Mouse (Mus musculus) spleen, postnatal 36 days (tissue): Measurements from ENCODE around the gene Bean1.

Source experiments
- DNase-seq, 2 experiments: peaks; one replicate each; pipeline ENCODE4 v3.0.0; 2022; ENCODE audit warnings: low spot score in 2 of 2, mixed read lengths in 1 of 2

Gene Bean1

DNA sequence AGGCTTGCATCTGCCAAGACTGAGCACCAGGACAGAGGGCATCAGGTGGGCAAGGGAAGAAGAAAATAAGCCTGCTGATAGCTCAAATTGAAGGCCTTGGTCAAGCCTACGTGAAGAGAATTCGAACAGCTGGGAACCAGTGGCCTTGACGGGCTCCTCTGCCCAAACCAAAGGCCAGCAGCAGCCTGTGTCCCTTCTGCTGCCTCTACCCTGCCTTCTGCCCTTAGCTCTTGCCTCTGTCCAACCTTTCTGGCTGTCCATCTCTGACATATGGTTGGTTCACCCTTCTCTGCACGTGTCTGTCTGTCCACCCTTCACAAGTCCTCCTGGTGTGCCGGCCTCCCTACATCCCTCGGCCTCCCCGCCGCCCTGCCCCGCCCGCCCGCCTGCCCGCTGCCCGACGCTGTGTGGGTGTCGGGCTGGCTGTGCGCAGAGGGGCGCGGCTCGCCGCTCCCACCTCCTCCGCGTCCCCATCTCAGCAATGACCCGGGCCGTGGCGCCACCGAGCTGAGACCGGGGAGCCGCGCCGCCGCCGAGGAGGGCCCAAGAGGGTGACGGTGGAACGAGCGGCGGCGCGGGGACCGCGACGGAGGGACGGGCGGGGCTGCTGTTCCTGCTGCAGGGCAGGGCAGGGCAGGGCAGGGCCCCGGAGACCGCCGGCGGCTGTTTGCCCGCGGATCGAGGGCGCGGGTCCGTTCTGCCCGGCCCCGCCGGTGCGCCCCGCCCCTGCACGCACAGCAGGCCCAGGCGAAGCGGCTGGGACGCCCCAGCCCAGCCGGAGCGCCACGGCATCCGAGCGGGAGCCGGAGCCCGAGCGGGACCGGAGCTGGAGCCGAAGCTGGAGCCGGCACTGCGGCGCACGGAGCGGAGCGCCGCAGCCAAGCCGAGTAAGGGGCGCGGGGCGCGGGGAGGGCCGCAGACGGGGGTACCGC is at the start of gene Bean1:
TSS of gene Bean1 (plus strand) at position 325 of the 932 bp plus-strand sequence.
- peak; percentile 16 to 49 for DNase-seq

DNA sequence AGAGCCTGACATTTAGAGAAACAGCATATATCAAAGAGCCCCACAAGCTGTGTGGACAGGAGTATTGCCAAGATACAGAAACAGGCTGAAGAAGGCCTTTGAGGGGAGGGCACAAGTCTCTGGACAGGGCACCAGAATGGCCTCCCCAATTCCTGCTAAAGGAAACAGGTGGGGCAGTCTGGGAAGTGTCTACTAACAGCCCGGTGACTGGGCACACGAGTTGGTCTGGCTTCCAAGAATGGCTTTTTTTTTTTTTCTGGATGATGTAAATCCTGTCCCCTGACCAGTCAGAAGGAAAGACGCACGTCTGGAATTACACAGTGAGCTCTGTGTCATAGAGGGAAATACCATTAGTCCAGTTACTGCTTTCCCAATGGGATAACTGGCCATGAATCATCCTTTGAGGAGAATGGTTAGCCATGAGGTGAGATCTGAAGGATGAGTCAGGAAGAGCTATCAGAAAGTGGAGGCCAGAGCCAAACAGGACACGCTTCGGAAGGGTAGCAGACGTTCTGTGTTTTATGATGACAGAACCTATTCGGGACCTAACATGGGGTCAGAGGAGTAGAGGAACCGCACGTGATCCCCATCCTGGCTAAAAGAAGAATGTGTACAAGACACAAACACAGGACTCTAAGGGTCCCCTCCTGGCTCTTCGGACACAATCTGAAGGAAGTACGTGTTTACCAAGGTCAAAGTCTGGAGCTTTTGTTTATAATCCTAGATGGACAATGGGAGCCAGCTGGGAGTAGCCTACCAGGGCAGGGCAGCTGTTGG is 48.4 kb upstream of the Bean1 start:
- no peak for DNase-seq

DNA sequence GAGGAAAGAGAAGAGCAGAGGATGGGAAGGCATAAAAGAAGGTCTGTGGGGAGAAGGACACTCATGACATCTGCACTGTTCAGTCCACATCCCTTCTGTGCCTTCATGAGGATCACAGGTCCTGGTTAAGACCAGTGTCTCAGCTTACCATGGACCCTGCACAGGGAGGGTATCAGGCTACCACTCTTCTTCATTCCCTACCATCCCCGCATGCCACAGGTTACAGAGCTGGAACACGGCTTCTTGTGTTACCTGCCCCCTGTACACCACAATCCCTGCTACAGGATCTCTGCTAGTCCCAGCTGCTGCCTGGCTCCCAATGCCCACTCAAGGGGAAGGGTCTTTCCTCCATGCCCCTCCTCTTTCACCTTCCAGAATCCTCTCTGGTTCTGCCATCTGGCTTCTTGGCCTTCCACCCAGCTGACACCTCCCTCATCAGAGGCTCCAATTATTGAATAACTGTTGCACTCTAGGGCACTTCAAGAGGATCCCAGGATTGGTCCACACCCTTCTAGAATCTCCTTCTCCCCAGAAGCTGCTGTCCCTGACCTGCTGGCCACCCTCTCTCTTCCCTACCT is 47.1 kb upstream of the Bean1 start:
- DNase-seq, result no peak

DNA sequence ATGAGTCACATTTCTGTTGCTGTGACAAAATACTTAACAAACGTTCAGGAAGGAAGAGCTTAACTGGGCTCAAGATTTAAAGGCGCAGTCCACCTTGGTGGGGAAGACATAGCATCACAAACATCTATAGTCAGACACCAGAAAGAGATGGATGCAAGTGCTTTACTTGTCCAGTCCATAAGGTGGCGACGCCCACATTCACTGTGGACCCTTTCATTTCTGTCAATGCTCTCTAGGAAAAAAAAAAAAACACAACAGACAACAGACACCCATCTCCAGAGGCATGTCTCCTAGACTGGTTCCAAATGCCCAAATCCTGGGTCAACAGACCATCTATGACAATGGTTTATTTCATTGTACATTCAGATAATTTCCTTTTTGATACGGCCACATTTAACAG is 45.7 kb upstream of the Bean1 start:
- no peak for DNase-seq

DNA sequence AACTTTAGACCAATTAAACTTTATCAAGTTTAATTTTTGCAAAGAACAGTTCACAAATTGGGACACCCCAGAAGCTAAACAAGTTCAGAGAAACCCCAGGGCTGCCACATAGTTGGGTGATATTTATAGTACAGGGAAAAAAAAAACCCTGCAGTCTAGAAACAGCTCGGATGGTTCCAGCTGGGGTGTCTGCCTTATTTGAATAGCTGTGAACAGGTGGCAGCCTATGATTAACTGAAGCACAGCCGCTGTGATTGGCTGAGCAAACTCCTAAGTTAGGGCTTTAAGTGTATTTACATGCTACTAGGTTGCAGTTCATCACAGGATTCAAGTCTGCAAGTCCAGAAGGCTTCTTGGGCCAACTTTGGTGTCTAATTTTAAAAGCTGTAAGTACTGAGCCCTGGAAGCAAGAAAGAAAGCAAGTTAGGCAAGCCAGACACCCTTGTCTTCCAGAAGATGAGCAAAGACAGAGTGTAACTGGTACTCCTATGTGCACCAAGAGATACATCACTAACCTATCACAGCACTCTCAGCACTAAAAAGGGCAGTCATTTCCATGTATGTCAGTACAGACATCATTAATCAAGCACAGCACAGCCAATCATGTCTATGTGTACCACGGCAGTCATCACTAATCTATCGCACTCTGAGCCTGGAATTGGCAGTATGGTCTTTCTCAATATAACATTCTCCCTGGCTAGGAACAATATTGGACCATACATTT is 42.9 kb upstream of the Bean1 start:
- peak; percentile 80 for DNase-seq

DNA sequence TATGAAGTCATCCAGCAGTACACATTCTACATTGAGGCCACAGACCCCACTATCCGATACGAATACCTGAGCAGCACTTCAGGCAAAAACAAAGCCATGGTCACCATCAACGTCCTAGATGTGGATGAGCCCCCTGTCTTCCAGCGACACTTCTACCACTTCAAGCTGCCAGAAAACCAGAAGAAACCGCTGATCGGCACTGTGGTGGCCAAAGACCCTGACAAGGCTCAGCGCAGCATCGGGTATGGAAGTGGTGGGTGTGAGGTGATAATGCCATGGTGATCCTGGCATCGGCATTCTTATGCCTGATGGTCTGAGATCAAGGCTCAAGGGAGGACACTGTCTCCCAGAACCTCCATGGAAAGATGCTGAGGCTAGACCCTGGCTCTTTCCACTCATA is 39.3 kb upstream of the Bean1 start:
- no peak for DNase-seq

DNA sequence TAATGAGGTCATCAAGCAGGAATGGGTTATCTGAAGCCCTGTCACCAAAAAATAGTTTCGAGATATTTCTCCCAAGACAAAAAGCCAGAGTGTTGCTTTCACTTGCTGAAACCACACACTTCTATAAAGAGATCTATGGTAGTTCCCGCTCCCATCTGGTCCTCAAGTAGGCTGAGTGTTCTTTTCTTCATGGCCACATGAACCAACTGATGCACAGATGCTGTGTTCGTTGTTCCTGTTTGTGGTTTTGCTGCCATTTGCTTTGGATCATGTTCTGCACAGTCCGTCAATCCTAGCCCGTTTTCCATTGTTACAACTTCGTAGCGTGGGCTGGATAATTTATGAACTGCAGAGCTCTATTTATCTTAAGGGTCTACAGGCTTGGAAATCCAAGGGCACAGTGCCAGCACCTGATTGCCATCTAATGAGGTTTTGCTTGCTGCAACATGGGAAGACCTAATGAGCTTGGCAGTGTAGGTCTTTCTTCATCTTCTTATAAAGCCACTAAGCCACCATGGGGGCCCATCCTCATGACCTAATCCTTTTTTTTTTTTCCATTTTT is 38.7 kb upstream of the Bean1 start:
- DNase-seq, result no peak

DNA sequence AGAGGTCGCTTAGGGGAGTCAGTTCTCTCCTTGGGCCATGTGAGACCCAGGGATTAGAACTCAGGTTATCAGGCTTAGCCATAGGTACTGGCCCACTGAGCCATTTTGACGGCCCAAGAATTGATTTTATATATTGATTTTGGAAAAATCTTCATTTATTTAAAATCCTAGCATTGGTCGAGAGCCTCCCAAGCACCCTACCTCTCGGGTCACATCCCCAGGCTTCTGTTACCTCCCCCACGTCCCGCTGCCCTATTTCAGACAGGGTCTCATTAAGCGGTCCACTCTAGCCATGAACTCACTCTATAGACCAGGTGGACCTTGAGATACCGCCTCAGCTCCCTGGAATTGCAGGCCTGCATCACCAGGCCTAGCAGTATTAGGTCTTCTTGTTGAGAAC is 35.7 kb upstream of the Bean1 start:
- DNase-seq, result no peak

DNA sequence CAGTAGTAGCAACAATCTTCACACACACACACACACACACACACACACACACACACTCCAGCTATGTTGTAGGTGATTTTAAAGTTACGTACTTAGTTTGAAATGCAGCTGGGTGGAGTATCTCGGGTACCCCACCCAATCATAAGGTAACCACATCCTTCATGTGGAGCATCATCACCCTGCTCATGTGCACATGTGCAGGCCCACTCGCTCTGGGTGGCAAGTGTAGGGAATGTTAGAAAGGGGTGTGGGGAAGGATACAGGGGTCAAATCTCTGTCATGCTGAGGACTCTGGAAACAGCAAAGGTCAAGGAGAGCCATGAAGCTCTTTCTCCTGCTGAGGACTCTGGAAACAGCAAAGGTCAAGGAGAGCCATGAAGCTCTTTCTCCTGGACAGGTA is 34.0 kb upstream of the Bean1 start:
- DNase-seq, result no peak

DNA sequence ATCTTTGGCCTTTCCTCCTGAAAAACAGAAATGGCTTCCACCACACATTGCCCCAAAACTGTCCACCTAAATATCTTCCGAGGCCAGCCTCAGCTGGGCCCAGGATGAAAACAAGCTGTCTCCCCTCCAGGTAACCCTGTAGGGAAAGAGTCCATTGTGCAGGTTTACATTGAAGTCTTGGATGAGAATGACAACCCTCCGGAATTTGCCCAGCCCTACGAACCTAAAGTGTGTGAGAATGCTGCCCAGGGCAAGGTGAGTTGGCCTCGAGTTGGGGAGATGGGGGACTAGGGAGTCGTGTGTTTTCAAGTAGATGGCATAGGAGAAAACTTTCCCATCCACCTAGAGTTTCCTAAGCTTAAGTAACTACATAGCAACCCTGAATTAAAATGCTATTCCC is 32.6 kb upstream of the Bean1 start:
- no peak for DNase-seq

DNA sequence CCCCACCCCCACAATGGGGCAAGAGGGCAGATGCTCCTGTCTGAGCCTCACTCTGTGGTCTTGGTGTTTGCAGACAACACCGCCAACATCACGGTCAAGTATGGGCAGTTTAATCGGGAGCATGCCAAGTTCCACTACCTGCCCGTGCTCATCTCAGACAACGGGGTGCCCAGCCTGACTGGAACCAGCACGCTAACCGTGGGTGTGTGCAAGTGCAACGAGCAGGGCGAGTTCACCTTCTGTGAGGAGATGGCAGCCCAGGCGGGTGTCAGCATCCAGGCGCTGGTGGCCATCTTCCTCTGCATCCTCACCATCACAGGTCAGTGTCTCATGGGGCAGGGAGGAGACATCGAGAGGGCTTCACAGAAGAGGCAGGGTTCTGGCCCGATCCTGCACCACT is 29.6 kb upstream of the Bean1 start:
- no peak for DNase-seq

DNA sequence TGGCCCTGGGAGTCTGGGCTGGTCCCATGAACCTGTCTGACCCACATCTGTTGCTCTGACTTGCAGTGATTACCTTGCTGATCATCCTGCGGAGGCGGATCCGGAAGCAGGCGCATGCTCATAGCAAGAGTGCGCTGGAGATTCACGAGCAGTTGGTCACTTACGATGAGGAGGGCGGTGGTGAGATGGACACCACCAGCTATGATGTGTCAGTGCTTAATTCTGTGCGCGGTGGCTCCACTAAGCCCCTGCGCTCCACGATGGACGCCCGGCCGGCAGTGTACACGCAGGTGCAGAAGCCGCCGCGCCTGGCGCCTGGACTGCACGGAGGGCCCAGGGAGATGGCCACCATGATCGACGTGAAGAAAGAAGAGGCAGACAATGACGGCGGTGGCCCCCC is 27.8 kb upstream of the Bean1 start:
- DNase-seq, result no peak

DNA sequence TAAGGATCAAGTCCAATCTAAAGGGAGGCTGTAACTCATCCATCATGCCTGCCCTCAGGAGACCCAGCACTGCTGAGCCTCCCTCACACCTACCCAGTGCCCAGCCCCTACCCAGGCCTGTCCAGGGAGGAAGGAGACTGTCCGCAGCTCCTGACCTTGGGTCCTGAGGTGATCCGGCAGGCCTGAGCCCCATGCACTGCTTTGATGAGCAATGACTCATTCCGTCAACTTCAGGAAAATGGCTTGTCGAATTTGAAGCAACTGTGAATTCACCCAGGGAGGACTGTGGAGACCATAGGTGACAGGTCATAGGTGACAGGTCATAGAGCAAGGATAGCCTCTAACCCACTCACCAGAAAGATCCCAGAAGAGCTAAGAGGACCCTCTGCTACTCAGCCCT is 26.9 kb upstream of the Bean1 start:
- DNase-seq, result no peak

DNA sequence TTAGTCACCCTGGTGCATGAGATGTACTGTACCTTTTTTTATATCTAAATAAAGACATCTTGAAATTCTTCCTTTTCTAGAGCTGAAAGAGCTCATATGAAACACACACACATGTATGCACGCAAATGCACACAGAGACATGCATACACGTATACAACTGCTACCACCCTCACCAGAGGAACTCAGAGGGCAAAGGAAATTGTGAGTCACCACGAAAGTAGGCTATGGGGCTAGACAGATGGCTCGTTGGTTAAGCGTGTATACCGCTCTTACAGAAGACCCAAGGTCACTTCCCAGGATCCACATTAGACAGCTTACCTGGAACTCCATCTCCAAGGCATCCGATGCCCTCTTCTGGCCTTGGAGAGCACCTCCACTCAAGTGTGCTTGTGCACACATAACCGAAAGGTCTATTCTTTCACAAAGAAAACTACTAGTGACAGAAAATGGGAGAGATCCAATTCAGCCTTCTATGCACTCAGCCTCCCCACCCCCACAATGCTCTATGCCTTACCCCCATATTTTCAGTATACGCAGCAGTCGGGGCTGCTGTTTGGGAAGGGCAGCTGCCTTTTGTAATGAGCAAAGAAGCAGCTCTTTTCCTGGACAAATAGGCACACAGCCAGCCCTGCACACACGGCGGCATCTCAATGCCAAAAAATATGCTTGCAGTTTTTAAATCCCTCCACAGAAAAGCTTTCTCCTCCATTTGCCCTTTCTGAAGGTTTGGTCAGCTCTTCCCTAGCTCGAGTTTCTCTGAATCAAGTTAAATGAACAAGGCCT is 25.6 kb upstream of the Bean1 start:
- no peak for DNase-seq

DNA sequence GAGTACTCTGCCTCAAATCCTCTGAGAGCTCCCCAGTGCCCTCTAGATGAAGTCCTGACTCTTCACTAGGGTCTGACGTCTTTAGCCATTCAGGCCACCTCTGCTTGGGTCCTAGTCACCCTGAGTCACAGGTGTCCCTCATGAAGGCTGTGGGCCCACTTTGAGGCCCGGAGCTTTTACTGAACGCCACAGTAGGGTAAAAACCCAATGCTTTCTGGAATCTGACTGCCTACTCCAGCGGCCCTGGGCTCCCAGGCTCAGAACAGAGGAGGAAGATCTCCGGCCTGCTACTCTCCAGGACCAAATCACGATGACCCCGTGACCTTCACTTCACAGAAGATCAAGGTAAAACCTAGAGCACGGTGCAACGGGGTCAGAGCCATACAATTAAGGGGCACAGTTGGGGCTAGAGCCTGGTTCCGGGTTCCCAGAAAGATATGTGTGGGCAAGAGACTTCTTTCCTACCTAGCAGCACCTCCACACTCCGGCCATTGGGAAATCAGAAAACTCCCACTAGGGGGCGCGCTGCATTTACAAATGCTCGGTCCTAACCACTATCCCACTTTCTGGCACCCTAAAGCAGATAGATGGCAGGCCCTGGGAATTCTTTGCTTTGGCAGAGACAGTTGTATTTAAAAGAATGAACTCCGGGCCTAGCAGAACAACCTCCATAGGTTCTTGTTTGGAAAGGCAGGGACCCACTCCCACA is 24.1 kb upstream of the Bean1 start:
- peak; percentile 61 to 65 for DNase-seq

DNA sequence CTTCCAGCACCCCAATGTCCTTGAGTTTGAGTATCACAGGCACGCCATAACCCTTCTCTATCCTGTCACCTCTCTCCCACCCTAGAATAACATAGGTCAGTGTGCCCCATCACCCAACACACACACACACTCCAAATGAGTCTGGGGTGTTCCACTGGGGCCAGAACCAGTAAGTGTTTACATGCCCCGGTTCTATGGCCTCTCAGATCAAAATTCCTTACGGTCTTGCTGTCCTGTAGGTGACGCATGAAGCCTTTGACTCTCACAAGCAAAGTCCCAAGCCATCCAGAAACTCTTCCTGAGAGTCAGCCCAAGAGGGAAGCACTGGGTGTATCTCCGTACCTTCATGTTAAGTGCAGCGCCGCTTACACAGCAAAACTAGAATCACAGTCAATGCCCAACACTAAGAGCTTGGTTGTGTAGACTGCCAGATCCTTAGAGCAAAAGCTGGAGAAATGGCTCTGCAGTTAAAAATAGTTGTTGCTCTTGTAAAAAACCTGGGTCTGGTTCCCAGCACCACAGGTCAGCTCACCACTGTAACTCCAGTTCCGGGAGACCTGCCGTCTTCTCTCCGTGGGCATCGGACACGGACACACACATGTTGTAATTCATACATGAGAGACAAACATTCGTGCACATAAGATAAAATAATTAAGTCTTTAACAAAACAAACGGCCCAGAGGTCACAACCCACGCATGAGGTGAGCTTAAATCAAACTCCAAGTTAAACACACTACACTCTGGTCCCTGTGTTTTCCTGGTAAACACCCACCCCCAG is 23.3 kb upstream of the Bean1 start:
- DNase-seq, result no peak

DNA sequence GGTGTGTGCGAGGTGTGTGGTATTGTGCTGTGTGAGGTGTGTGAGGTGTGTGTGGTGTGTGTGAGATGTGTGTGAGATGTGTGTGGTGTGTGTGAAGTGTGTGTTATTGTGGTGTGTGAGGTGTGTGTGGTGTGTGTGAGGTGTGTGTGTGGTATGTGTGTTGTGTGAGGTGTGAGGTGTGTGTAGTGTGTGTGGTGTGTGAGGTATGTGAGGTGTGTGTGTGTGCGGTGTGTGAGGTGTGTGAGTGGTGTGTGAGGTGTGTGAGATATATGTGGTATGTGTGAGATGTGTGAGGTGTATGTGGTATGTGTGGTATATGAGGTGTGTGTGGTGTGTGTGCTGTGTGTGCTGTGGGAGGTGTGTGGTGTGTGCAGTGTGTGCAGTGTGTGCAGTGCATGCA is 22.3 kb upstream of the Bean1 start:
- no peak for DNase-seq

DNA sequence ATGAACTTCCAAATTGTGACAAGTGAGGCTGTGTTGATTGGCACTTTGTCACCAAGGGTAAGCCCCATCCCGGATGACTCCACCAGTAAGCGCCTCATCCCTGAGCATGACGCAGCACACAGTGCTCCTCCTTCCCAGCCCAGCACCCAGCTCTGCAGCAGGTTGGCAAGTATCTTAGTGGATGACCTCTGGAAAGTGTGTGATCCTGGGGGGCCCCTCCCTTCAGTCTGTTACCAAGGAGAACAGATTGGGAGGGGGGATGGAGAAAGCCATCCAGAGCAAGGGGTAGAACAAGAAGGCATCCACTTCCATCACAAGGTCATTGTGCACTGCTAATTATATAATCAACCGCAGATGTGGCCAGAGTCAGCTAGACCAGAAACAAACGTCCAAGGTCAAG is 9.5 kb upstream of the Bean1 start:
- DNase-seq, result no peak

DNA sequence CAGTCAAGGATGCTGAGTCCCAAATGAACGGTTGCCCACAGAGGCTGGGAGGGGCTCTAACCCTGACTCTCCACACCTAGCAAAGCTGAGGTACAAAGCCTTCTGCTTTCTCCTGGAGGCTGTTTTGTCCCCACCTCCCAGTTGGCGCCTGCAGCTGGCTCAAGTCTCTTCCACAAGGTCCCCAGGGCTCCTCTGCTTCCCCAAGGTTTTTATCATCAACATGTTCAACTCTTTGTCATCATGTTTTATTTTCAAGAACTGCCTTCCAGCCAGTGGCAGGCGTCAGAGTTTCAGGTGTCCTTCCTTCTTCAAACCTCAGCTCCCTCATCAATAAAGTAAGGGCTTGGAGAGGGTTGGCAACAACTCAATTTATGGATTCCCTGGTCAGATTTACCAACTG is 781 bp upstream of the Bean1 start:
- DNase-seq, result no peak
